Mouse (Mus musculus): ENCODE data around the gene Rasl11b. TPM values are rescaled to one million over a fixed set of nuclear protein-coding genes. Genes with fewer than 3 reads are reported as not detected.
A peak's percentile ranks its signal among the peaks of the same experiment; 100 is the strongest.

The Rasl11b gene
- polyA plus RNA-seq, 1 experiment from 2014 or later = 118 TPM

- ATAC-seq (ENCODE audit: insufficient number of reproducible peaks, low FRiP score, low TSS enrichment, low read depth) = no peak
- H3K4me1 ChIP-seq (ENCODE audit: control insufficient read depth, insufficient read depth, low read length) = peaks cover 12% of the 10 kb centered on the region
These were observed 11.6 kb downstream of the Rasl11b start for GRCm38 (mm10) chr5:74206649-74207048.

DNA sequence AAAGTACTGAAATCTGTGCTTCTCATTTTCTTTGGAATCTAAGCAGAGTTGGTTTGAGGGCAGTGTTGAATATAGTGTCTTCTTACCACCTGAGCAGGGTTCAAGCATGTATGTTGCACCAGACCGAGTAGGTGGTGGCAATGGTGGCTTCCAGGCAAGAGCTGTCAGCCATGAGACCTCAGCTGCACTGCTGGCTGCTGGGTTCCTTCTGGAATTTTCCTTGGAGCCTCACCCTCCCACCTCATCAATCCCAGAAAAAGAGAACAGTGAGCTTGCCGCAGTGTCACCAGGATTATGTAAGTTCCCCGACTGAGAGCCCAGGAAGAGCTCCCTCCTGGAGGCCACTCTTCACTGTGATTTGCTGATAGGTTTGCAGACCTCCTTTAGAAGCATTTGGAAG, 12.1 kb downstream of the Rasl11b start:
- no peak overlapping the region for H3K4me2 ChIP-seq (ENCODE audit: low read depth, severe bottlenecking)
- DNase-seq (ENCODE audit: low spot score) (no peak), ATAC-seq (ENCODE audit: insufficient number of reproducible peaks, low FRiP score, low TSS enrichment, low read depth) (no peak)
- peaks cover 7% of the 10 kb centered on the region for H3K4me1 ChIP-seq (ENCODE audit: control insufficient read depth, insufficient read depth, low read length)
- no peak overlapping the region for H3K9ac ChIP-seq (ENCODE audit: low read length)
- no peaks in the 10 kb centered on the region for H3K9me3 ChIP-seq (ENCODE audit: control insufficient read depth, low read length)
- H3K36me3 ChIP-seq (ENCODE audit: control insufficient read depth, insufficient read depth, low read length) = no peaks in the 10 kb centered on the region
- 79% methylated on average over 3 of the region's 3 CpGs for WGBS
- H3K4me3 ChIP-seq (ENCODE audit: low read depth, low read length) = no peak overlapping the region
- H3K27ac ChIP-seq (replicated peaks; ENCODE audit: low read depth, low read length) = no peak overlapping the region
- H3K27me3 ChIP-seq (ENCODE audit: control insufficient read depth, insufficient read depth, low read length) = no peaks in the 10 kb centered on the region

More at GRCm38 (mm10) chr5:74206649-74207048, 11.6 kb downstream of the Rasl11b start:
- H3K27ac ChIP-seq (replicated peaks; ENCODE audit: low read depth, low read length) = no peak overlapping the region
- no peaks in the 10 kb centered on the region for H3K9me3 ChIP-seq (ENCODE audit: control insufficient read depth, low read length)
- H3K36me3 ChIP-seq (ENCODE audit: control insufficient read depth, insufficient read depth, low read length) = no peaks in the 10 kb centered on the region
- H3K9ac ChIP-seq (ENCODE audit: low read length) = no peak overlapping the region
- H3K4me3 ChIP-seq (ENCODE audit: low read depth, low read length) = no peak overlapping the region
- no peaks in the 10 kb centered on the region for H3K27me3 ChIP-seq (ENCODE audit: control insufficient read depth, insufficient read depth, low read length)
- WGBS = 91% methylated on average over 7 of the region's 7 CpGs
- H3K4me2 ChIP-seq (ENCODE audit: low read depth, severe bottlenecking) = no peak overlapping the region
- DNase-seq (ENCODE audit: low spot score) = no peak

- Histone ChIP-seq H3K9me3 (ENCODE audit: control insufficient read depth, low read length) (no peaks in the 10 kb centered on the region), H3K9ac (ENCODE audit: low read length) (no peak overlapping the region), H3K36me3 (ENCODE audit: control insufficient read depth, insufficient read depth, low read length) (no peaks in the 10 kb centered on the region), H3K4me2 (ENCODE audit: low read depth, severe bottlenecking) (no peak overlapping the region), H3K27me3 (ENCODE audit: control insufficient read depth, insufficient read depth, low read length) (no peaks in the 10 kb centered on the region), H3K27ac (replicated peaks; ENCODE audit: low read depth, low read length) (no peak overlapping the region), H3K4me3 (ENCODE audit: low read depth, low read length) (no peak overlapping the region), H3K4me1 (ENCODE audit: control insufficient read depth, insufficient read depth, low read length) (no peaks in the 10 kb centered on the region; the same call in 1 of the 2 replicates)
- DNase-seq (ENCODE audit: low spot score) (no peak), ATAC-seq (ENCODE audit: insufficient number of reproducible peaks, low FRiP score, low TSS enrichment, low read depth) (no peak)
- 52% methylated on average over 7 of the region's 7 CpGs for WGBS
These were observed 13.4 kb downstream of the Rasl11b start for GRCm38 (mm10) chr5:74208438-74208837.

GRCm38 (mm10) chr5:74209640-74210039, 14.6 kb downstream of the Rasl11b start:
- Histone ChIP-seq H3K27ac (replicated peaks; ENCODE audit: low read depth, low read length) (no peak overlapping the region), H3K9me3 (ENCODE audit: control insufficient read depth, low read length) (no peaks in the 10 kb centered on the region), H3K9ac (ENCODE audit: low read length) (no peak overlapping the region), H3K4me1 (ENCODE audit: control insufficient read depth, insufficient read depth, low read length) (peaks cover 5% of the 10 kb centered on the region), H3K36me3 (ENCODE audit: control insufficient read depth, insufficient read depth, low read length) (no peaks in the 10 kb centered on the region), H3K4me2 (ENCODE audit: low read depth, severe bottlenecking) (no peak overlapping the region), H3K27me3 (ENCODE audit: control insufficient read depth, insufficient read depth, low read length) (no peaks in the 10 kb centered on the region), H3K4me3 (ENCODE audit: low read depth, low read length) (no peak overlapping the region)
- WGBS = 70% methylated on average over 4 of the region's 4 CpGs
- DNase-seq (ENCODE audit: low spot score) = no peak
- no peak for ATAC-seq (ENCODE audit: insufficient number of reproducible peaks, low FRiP score, low TSS enrichment, low read depth)

- H3K36me3 ChIP-seq (ENCODE audit: control insufficient read depth, insufficient read depth, low read length) = no peaks in the 10 kb centered on the region
- no peak overlapping the region for H3K27ac ChIP-seq (replicated peaks; ENCODE audit: low read depth, low read length)
- peaks cover 12% of the 10 kb centered on the region for H3K4me1 ChIP-seq (ENCODE audit: control insufficient read depth, insufficient read depth, low read length)
- no peak overlapping the region for H3K4me3 ChIP-seq (ENCODE audit: low read depth, low read length)
- H3K9ac ChIP-seq (ENCODE audit: low read length) = no peak overlapping the region
- ATAC-seq (ENCODE audit: insufficient number of reproducible peaks, low FRiP score, low TSS enrichment, low read depth) (no peak), DNase-seq (ENCODE audit: low spot score) (no peak)
- H3K4me2 ChIP-seq (ENCODE audit: low read depth, severe bottlenecking) = no peak overlapping the region
- WGBS = 68% methylated on average over 11 of the region's 11 CpGs
- no peaks in the 10 kb centered on the region for H3K9me3 ChIP-seq (ENCODE audit: control insufficient read depth, low read length)
- no peaks in the 10 kb centered on the region for H3K27me3 ChIP-seq (ENCODE audit: control insufficient read depth, insufficient read depth, low read length)
These were observed 16.3 kb downstream of the Rasl11b start for GRCm38 (mm10) chr5:74211346-74211745.

DNA sequence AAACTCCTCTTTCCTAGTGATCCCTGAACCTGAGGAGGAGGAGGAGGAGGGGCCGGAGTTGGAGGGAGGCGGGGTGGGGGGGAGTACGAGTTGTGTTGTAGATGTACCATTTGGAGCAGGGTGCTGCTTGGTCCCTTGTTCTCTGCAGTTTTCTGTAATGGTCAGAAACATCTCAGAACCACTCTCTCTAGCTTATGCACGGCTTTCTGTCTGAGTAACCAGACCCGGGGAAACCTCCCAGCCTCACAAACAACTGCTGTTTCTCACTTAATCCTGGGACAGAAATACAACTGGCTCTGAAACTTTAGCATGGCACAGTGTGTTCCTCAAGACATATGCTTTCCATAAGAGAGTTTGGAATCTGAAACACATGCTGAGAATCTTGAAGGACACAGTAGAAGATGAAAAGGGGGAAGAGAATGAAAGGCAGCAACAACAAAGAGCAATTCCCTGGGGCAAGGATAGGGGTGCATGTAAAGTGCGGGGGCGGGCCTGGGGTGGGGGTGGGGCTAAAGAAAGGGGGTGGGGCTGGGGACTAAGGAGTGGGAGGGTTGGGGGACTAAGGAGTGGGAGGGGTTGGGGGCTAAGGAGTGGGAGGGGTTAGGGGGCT, 19.5 kb downstream of the Rasl11b start:
- Histone ChIP-seq H3K27me3 (ENCODE audit: control insufficient read depth, insufficient read depth, low read length) (no peaks in the 10 kb centered on the region), H3K4me1 (ENCODE audit: control insufficient read depth, insufficient read depth, low read length) (peaks cover 12% of the 10 kb centered on the region), H3K9me3 (ENCODE audit: control insufficient read depth, low read length) (no peaks in the 10 kb centered on the region), H3K9ac (ENCODE audit: low read length) (peak overlapping the region; percentile 40; the same call in 1 of the 2 replicates), H3K4me2 (ENCODE audit: low read depth, severe bottlenecking) (peak overlapping the region; percentile 38), H3K4me3 (ENCODE audit: low read depth, low read length) (no peak overlapping the region), H3K27ac (replicated peaks; ENCODE audit: low read depth, low read length) (peak overlapping the region; percentile 85), H3K36me3 (ENCODE audit: control insufficient read depth, insufficient read depth, low read length) (no peaks in the 10 kb centered on the region)
- ATAC-seq (ENCODE audit: insufficient number of reproducible peaks, low FRiP score, low TSS enrichment, low read depth) (peak; percentile 57; the same call in 1 of the 2 replicates), DNase-seq (ENCODE audit: low spot score) (peak; percentile 53)
- 0% methylated on average over 7 of the region's 7 CpGs for WGBS

- no peak overlapping the region for H3K4me3 ChIP-seq (ENCODE audit: low read depth, low read length)
- no peaks in the 10 kb centered on the region for H3K9me3 ChIP-seq (ENCODE audit: control insufficient read depth, low read length)
- peak overlapping the region; percentile 11; the same call in 1 of the 2 replicates for H3K4me2 ChIP-seq (ENCODE audit: low read depth, severe bottlenecking)
- H3K4me1 ChIP-seq (ENCODE audit: control insufficient read depth, insufficient read depth, low read length) = peaks cover 12% of the 10 kb centered on the region
- no peaks in the 10 kb centered on the region for H3K36me3 ChIP-seq (ENCODE audit: control insufficient read depth, insufficient read depth, low read length)
- WGBS = 18% methylated on average over 4 of the region's 4 CpGs
- peak overlapping the region; percentile 85 for H3K27ac ChIP-seq (replicated peaks; ENCODE audit: low read depth, low read length)
- no peak overlapping the region for H3K9ac ChIP-seq (ENCODE audit: low read length)
- H3K27me3 ChIP-seq (ENCODE audit: control insufficient read depth, insufficient read depth, low read length) = no peaks in the 10 kb centered on the region
- no peak for DNase-seq (ENCODE audit: low spot score)
- peak; percentile 45; the same call in 1 of the 2 replicates for ATAC-seq (ENCODE audit: insufficient number of reproducible peaks, low FRiP score, low TSS enrichment, low read depth)
These were observed 20.0 kb downstream of the Rasl11b start for GRCm38 (mm10) chr5:74215125-74215524.

DNA sequence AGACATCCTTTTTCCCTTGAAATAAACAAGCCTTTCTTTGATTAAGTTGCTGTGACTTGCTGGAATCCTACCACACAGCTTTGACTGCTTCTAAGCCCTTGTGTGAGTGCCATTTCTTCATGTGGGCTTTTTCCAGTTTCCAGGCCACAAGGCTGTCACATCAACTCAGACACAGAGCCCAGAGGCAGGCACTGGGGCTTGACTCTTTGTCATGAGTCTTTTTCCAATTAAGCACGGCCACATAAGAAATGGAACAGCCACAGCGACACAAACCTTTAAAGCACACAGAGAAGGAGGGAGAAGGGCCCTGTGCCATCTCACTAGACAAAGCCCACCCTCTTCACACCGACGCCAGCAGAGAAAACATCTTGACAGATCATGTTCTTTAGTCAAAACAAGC, 23.4 kb downstream of the Rasl11b start:
- Histone ChIP-seq H3K36me3 (ENCODE audit: control insufficient read depth, insufficient read depth, low read length) (no peaks in the 10 kb centered on the region), H3K9ac (ENCODE audit: low read length) (no peak overlapping the region), H3K4me2 (ENCODE audit: low read depth, severe bottlenecking) (no peak overlapping the region), H3K27me3 (ENCODE audit: control insufficient read depth, insufficient read depth, low read length) (no peaks in the 10 kb centered on the region), H3K9me3 (ENCODE audit: control insufficient read depth, low read length) (no peaks in the 10 kb centered on the region), H3K4me3 (ENCODE audit: low read depth, low read length) (no peak overlapping the region), H3K4me1 (ENCODE audit: control insufficient read depth, insufficient read depth, low read length) (peaks cover 12% of the 10 kb centered on the region), H3K27ac (replicated peaks; ENCODE audit: low read depth, low read length) (no peak overlapping the region)
- no peak for DNase-seq (ENCODE audit: low spot score)
- ATAC-seq (ENCODE audit: insufficient number of reproducible peaks, low FRiP score, low TSS enrichment, low read depth) = no peak
- WGBS = 59% methylated on average over 4 of the region's 4 CpGs

DNA sequence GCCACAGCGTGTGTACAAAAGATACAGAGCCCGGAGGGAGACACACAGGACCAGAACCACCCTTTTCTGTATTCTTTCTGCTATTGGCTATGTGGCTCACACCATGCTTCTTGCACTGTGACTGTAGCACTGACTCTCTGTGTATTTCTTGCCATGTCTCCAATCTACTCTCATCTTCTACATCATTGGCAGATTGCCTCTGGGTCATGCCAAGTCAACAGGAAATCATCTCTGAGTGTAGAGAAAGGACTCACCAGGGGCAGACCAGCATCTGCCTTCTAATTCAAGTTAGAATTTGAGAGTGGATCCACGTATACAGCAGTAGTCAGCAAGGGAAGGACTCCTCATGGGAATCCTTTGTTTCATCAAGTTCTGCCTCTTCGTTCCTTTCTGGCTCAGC, 27.5 kb downstream of the Rasl11b start:
- Histone ChIP-seq H3K27me3 (ENCODE audit: control insufficient read depth, insufficient read depth, low read length) (no peaks in the 10 kb centered on the region), H3K4me3 (ENCODE audit: low read depth, low read length) (no peak overlapping the region), H3K4me1 (ENCODE audit: control insufficient read depth, insufficient read depth, low read length) (no peaks in the 10 kb centered on the region), H3K27ac (replicated peaks; ENCODE audit: low read depth, low read length) (no peak overlapping the region), H3K4me2 (ENCODE audit: low read depth, severe bottlenecking) (no peak overlapping the region), H3K36me3 (ENCODE audit: control insufficient read depth, insufficient read depth, low read length) (no peaks in the 10 kb centered on the region), H3K9me3 (ENCODE audit: control insufficient read depth, low read length) (no peaks in the 10 kb centered on the region), H3K9ac (ENCODE audit: low read length) (no peak overlapping the region)
- ATAC-seq (ENCODE audit: insufficient number of reproducible peaks, low FRiP score, low TSS enrichment, low read depth) (no peak), DNase-seq (ENCODE audit: low spot score) (no peak)
- WGBS = 86% methylated on average over 4 of the region's 4 CpGs
